Mouse (Mus musculus): ENCODE measurements around the gene Dazap1. TPM values are rescaled to one million over a fixed set of nuclear protein-coding genes. Genes with fewer than 3 reads are reported as not detected.

Dazap1 gene
- total and polyA plus RNA-seq, 3 experiments: 41.0 to 57.9 (median 56.4) TPM

DNA sequence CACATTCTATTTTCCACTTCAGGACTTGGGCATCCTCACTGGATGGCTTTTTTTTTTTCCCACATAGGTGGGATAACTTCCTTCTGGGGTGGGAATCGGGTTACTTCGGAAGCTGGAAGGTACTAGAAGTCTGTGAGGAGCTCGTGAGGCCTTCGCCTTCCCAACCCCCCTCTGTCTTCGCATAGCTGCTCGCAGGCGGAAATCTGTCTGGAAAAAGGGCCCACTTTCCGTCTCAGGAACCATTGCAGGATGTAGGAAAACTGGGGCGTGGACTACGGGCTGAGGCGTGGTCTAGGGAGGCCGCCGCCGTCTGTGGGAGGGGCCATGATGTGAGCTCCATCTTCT, 35.2 kb upstream of the Dazap1 start:
- intact Hi-C loops (cut with DNase I): loop anchor here (2.0 to 5.0 kb wide), 3 partner anchors 23 to 49 kb away; partner anchors contain the start of genes Efna2 and Ndufs7
- Histone ChIP-seq H3K27ac (peak overlapping the region; percentile 90), H3K27me3 (ENCODE audit: control insufficient read depth, insufficient read depth, low read length) (no peaks in the 10 kb centered on the region), H3K4me3 (peak overlapping the region; percentile 21), H3K79me2 (replicated peaks; ENCODE audit: control insufficient read depth, insufficient read depth, low read length) (no peaks in the 10 kb centered on the region), H3K4me1 (ENCODE audit: control insufficient read depth, insufficient read depth, low read length) (no peaks in the 10 kb centered on the region; the same call in 1 of the 2 replicates), H3K9ac (ENCODE audit: low read depth, low read length) (peak overlapping the region; percentile 33; the same call in 1 of the 2 replicates), H3K36me3 (ENCODE audit: control insufficient read depth, insufficient read depth, low read length) (no peaks in the 10 kb centered on the region)
- WGBS: 2% methylated on average over 14 of the region's 14 CpGs
- peak; percentile 69; the same call in 1 of the 2 replicates for TF ChIP-seq EP300 (IDR thresholded peaks at IDR 0.05; ENCODE audit: insufficient read depth, low read depth, low read length)
- TF ChIP-seq POLR2A (IDR thresholded peaks at IDR 0.05; ENCODE audit: insufficient read depth, low read depth, low read length): peak; percentile 84
- no peak for TF ChIP-seq CTCF (IDR thresholded peaks at IDR 0.05)
- DNase-seq: no peak

DNA sequence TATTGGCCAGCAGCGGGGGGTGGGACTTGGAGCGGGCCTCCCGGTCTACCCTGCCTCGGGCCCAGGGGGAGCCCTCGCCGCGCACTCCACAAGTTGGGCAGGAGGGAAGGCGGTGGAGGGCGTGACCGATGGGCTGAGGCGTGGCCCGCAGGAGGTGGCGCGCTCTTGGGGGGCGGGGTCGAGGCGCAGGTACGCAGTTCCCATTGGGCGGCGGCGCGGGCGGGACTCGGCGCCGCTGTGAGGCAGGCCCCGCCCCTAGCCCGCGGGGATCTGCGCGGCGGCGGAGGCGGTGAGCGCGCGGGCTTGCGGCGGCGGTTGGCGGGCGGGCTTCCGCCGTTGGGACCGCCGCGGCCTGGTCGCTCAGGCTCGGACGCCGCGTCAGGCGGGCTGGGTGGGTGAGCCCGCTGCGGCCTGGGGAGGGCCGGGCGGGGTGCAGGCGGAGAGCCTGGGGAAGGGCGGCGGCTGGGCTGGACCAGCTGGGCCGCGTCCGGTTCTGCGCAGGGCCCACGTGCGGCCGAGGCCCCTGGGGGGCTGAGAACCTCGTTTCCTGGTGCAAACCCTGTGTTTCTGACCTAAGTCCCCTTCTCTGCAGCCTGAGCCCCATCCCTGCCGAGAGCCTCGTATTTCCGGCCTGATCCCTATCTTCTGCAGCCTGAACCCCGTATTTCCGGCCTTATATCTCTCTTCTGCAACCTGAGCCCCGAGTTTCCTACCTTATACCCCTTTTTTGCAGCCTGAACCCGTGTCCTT, 34.7 kb upstream of the Dazap1 start, which contains the start of gene Mum1:
TSS of gene Mum1 (plus strand) at position 19 of the 750 bp plus-strand sequence.
- H3K4me1 ChIP-seq (ENCODE audit: control insufficient read depth, insufficient read depth, low read length): no peaks in the 10 kb centered on the region; the same call in 1 of the 2 replicates
- H3K36me3 ChIP-seq (ENCODE audit: control insufficient read depth, insufficient read depth, low read length): no peaks in the 10 kb centered on the region
- peak within 1 kb of the TSS; percentile 65 for H3K9ac ChIP-seq (ENCODE audit: low read depth, low read length)
- WGBS: 1% methylated on average over 72 of the region's 75 CpGs
- no peaks in the 10 kb centered on the region for H3K27me3 ChIP-seq (ENCODE audit: control insufficient read depth, insufficient read depth, low read length)
- TF ChIP-seq POLR2A (IDR thresholded peaks at IDR 0.05; ENCODE audit: insufficient read depth, low read depth, low read length): no peak
- 0 out of 2 replicates have a peak, but pooled peaks have one; percentile 11 for TF ChIP-seq EP300 (IDR thresholded peaks at IDR 0.05; ENCODE audit: insufficient read depth, low read depth, low read length)
- TF ChIP-seq CTCF (IDR thresholded peaks at IDR 0.05): peak; percentile 82
- intact Hi-C loops (cut with DNase I): loop anchor here (2.0 to 5.0 kb wide), 3 partner anchors 22 to 49 kb away; partner anchors contain the start of genes Efna2 and Ndufs7
- peak within 1 kb of the TSS; percentile 79 for H3K4me3 ChIP-seq
- peak within 1 kb of the TSS; percentile 90 for H3K27ac ChIP-seq
- DNase-seq: peak; percentile 99 to 100
- no peaks in the 10 kb centered on the region for H3K79me2 ChIP-seq (replicated peaks; ENCODE audit: control insufficient read depth, insufficient read depth, low read length)

DNA sequence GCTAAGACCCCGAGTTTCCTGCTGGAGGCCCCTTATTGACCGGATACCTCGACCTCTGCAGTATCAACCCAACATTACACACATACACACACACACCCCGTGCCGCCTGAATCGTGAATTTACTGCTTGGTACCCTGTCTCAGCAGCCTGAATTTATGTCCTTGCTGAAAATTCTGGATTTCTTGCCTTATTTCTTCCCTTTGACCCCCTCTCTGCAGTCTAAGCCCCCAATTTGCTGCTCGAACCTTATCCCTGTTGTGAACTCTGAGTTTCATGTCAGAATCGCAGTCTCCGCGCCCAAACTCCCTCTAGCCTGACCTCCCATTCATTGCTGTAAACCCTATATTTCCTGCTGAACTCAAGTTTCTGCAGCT, 34.1 kb upstream of the Dazap1 start:
- intact Hi-C loops (cut with DNase I): loop anchor here (2.0 to 5.0 kb wide), 3 partner anchors 22 to 50 kb away; partner anchors contain the start of genes Efna2 and Ndufs7
- Histone ChIP-seq H3K27ac (peak overlapping the region; percentile 88), H3K79me2 (replicated peaks; ENCODE audit: control insufficient read depth, insufficient read depth, low read length) (no peaks in the 10 kb centered on the region), H3K36me3 (ENCODE audit: control insufficient read depth, insufficient read depth, low read length) (no peaks in the 10 kb centered on the region), H3K4me3 (peak overlapping the region; percentile 79), H3K4me1 (ENCODE audit: control insufficient read depth, insufficient read depth, low read length) (no peaks in the 10 kb centered on the region; the same call in 1 of the 2 replicates), H3K9ac (ENCODE audit: low read depth, low read length) (peak overlapping the region; percentile 65), H3K27me3 (ENCODE audit: control insufficient read depth, insufficient read depth, low read length) (no peaks in the 10 kb centered on the region)
- 8% methylated on average over 10 of the region's 10 CpGs for WGBS
- no peak for DNase-seq
- TF ChIP-seq CTCF (IDR thresholded peaks at IDR 0.05): no peak

DNA sequence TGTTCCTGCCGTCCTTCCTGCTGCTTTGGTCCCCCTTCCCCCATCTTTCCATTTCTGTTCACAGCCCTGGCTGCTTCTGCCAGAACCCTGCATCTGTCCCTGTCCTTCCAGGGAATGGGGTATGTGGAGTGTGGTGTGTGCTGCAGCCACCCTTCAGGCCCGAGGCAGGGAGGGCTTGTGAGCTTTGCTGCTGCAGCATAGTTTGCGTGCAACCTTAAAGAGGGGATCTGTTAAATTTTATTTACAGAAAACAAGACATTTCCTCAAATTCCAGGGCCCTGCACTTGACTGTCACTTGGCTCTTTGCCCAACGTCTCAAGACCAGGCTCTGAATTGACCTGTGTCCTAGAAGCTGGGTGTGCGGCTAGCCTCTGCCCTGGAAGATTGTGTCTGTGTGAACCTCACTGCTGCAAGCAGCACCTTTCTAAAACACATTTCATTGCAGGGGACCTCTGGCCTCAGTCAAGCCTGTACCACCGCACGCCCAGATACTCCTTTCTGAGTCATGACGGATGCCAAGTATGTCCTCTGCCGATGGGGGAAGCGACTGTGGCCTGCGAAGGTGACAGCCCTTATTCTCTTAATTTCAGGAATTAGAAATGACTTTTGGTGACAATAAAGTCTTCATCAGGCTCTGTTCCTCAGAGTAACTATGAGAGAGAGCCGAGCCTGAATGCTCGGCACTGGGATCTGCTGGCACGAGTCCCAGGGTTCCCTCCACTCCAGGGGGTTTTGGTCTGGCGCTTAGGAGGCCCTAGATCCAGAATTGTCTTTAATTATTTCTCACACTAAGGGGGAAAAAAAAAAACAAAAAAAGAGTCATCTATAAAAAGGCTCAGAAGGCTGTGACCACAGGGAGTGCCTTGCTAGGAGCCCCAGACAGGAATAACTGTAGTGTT, 33.2 kb upstream of the Dazap1 start:
- no peak overlapping the region for H3K9ac ChIP-seq (ENCODE audit: low read depth, low read length)
- H3K27me3 ChIP-seq (ENCODE audit: control insufficient read depth, insufficient read depth, low read length): no peaks in the 10 kb centered on the region
- no peaks in the 10 kb centered on the region for H3K36me3 ChIP-seq (ENCODE audit: control insufficient read depth, insufficient read depth, low read length)
- DNase-seq: no peak
- no peaks in the 10 kb centered on the region for H3K79me2 ChIP-seq (replicated peaks; ENCODE audit: control insufficient read depth, insufficient read depth, low read length)
- H3K27ac ChIP-seq: no peak overlapping the region
- no peak overlapping the region for H3K4me3 ChIP-seq
- 45% methylated on average over 15 of the region's 15 CpGs for WGBS
- no peaks in the 10 kb centered on the region; the same call in 1 of the 2 replicates for H3K4me1 ChIP-seq (ENCODE audit: control insufficient read depth, insufficient read depth, low read length)
- TF ChIP-seq EP300 (IDR thresholded peaks at IDR 0.05; ENCODE audit: insufficient read depth, low read depth, low read length) (no peak), POLR2A (IDR thresholded peaks at IDR 0.05; ENCODE audit: insufficient read depth, low read depth, low read length) (no peak), CTCF (IDR thresholded peaks at IDR 0.05) (no peak)
- intact Hi-C loops (cut with DNase I): loop anchor here (2.0 to 5.0 kb wide), 3 partner anchors 21 to 51 kb away; partner anchors contain the start of genes Efna2 and Ndufs7

DNA sequence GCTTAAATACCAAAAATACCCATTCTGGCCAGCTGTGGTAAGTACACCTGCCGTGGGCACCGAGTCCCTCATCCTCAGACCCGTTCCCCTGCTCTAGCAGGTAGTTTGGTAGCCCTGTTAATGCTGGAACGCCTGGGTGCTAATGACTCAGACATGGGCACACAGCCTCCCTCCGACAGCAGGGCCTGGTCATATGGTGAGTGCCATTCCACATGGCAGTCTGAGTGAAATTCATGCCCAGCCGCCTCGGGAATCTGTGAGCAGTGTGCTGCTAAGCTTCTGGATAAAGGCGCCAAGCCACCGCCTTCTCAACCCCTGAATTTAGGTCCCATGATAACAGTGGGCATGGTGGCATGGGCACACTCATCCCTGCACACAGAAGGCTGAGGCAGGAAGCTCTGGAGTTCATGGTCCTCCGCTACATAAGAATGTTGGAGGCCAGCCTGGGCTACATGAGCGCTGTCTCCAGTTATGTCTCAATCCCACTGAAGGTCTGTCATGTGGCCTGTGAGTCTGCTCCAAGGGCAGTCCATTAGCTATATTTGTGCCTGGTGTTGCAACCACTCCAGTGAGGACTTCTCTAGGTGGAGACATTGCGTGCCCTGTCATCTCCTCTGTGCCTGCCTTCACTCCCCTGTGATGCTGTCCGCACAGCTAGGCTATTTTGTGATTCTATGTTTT, 25.0 kb upstream of the Dazap1 start:
- no peaks in the 10 kb centered on the region for H3K36me3 ChIP-seq (ENCODE audit: control insufficient read depth, insufficient read depth, low read length)
- no peaks in the 10 kb centered on the region for H3K4me1 ChIP-seq (ENCODE audit: control insufficient read depth, insufficient read depth, low read length)
- H3K9ac ChIP-seq (ENCODE audit: low read depth, low read length): no peak overlapping the region
- H3K27ac ChIP-seq: no peak overlapping the region
- H3K79me2 ChIP-seq (replicated peaks; ENCODE audit: control insufficient read depth, insufficient read depth, low read length): no peaks in the 10 kb centered on the region
- intact Hi-C loops (cut with DNase I): no loop called here
- TF ChIP-seq EP300 (IDR thresholded peaks at IDR 0.05; ENCODE audit: insufficient read depth, low read depth, low read length): no peak
- no peak for TF ChIP-seq CTCF (IDR thresholded peaks at IDR 0.05)
- no peak for TF ChIP-seq POLR2A (IDR thresholded peaks at IDR 0.05; ENCODE audit: insufficient read depth, low read depth, low read length)
- H3K27me3 ChIP-seq (ENCODE audit: control insufficient read depth, insufficient read depth, low read length): no peaks in the 10 kb centered on the region
- H3K4me3 ChIP-seq: no peak overlapping the region
- 92% methylated on average over 13 of the region's 13 CpGs for WGBS
- no peak for DNase-seq
